Mouse (Mus musculus) layer of hippocampus, postnatal 36 days (tissue): ENCODE measurements around the gene Sh3bp1. TPM values are rescaled to one million over a fixed set of nuclear protein-coding genes. Genes with fewer than 3 reads are reported as not detected.
A peak's percentile ranks its signal among the peaks of the same experiment; 100 is the strongest.

Experiments
- DNase-seq, 2 experiments: peaks; one replicate each; pipeline ENCODE4 v3.0.0; 2022
- microRNA-seq, 2 experiments: library from miRNA; unstranded; fragments of <30 nt; microRNA quantifications; one replicate each; pipeline ENCODE4 v1.2.0; 2021
- total RNA-seq, 2 experiments: library from RNA; stranded (reverse); gene quantifications; 2 replicates each; pipeline ENCODE4 v1.2.3; 2021

The Sh3bp1 gene
- total RNA-seq, 2 experiments from 2014 or later, result 32.0 to 33.3 TPM

DNA sequence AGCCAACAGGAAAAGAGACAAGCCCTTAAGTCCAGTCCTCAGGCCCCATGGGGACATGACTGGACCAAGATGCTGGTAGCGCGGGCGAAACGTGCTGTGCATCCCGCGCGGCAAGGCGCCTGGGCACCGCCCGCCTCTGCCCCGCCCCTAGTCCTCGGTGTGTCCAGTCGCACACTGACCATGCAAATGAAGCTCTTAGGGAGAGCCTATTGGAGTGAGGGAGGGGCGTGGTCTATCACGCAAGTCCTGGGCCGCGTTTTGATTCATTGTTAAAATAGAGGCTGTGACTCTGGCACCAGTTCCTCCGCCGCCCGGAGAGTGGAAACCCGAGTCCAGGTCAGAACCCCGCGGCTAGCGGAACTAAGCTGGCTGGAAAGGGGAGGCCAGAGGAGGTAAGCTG is 48.1 kb downstream of the Sh3bp1 start, which contains the start of gene Triobp:
Triobp (plus strand) TSS at position 68 of the 400 bp plus-strand sequence.
- peak; percentile 75 to 78 for DNase-seq

GRCm38 (mm10) chr15:78948152-78948725 is 48.7 kb downstream of the Sh3bp1 start:
- no peak for DNase-seq

- DNase-seq, result no peak
These were observed 49.3 kb downstream of the Sh3bp1 start for GRCm38 (mm10) chr15:78948883-78949282.

- DNase-seq, result no peak
These were observed 56.1 kb downstream of the Sh3bp1 start for GRCm38 (mm10) chr15:78955663-78956062.

DNA sequence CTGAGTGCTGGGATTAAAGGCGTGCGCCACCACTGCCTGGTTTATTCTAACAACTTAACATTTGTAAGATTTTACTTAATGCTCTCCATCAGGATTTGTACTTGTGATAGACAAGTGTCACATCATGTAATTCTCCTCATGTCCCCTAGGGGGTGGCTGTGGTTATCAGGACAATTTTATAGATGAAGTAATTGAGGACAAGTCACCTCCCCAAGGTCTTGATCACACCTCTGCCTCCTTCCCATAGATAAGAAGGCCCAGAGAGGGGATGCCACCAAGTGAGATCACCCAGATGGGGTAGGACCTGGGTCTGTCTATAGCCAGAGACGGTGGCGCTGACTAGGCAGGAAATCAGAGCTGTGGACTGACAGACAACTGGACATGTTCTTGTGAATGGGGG is 56.8 kb downstream of the Sh3bp1 start:
- DNase-seq, result no peak

DNA sequence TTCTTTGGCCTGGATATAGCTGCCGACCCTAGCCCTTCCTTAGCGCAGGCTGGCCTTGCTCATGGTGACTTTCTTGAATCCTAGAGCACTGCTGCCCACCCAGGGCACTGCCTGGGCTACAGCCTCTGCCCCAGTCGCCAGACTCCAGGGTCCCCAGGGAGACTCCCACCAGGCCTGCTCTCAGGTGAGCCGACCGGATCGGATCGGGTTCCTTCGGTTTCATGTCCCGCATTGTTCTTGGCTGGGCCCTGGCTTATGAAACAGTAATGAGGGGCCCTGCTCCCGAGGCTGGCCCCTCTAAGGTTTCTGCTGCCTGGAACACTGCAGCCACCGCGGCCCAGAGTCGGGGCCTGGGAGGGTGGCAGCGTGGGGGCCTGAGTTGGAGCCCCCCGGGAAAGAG is 57.5 kb downstream of the Sh3bp1 start:
- DNase-seq, result no peak

GRCm38 (mm10) chr15:78959537-78959936 is 60.0 kb downstream of the Sh3bp1 start:
- no peak for DNase-seq

- no peak for DNase-seq
These were observed 60.5 kb downstream of the Sh3bp1 start for GRCm38 (mm10) chr15:78960088-78960487.

Small RNA genes within 50 kb of the gene (microRNA-seq; reads per million reads assigned to microRNA genes)
- 0.30 to 0.63 reads per million in 2 experiments for gene Mir6955

Other genes starting within 250 kb of the Sh3bp1 start
- 100 to 1,000 TPM; 181 to 207 TPM for gene Elfn2, start 181.0 kb upstream of the Sh3bp1 start, total RNA-seq
- 1 to 10 TPM; 5.4 to 6.2 TPM for gene Mfng, start 126.3 kb upstream of the Sh3bp1 start, total RNA-seq
- 1 to 10 TPM; 5.1 to 5.8 TPM for gene Card10, start 96.7 kb upstream of the Sh3bp1 start, total RNA-seq
- gene Cdc42ep1, start 57.1 kb upstream of the Sh3bp1 start, total RNA-seq, result 10 to 100 TPM; 12.4 to 13.2 TPM
- gene Lgals2, start 44.2 kb upstream of the Sh3bp1 start, total RNA-seq, result not detected
- 10 to 100 TPM; 56.2 to 58.6 TPM for gene Gga1, start 22.6 kb upstream of the Sh3bp1 start, total RNA-seq
- under 1 TPM in 1 of 2 experiments, not detected in 1; 0.33 TPM for gene Gm49510, start 101 bp upstream of the Sh3bp1 start, total RNA-seq
- gene Pdxp, start 14.2 kb downstream of the Sh3bp1 start, total RNA-seq, result 100 to 1,000 TPM; 171 to 176 TPM
- 10 to 100 TPM; 18.2 to 19.2 TPM for gene Lgals1, start 27.0 kb downstream of the Sh3bp1 start, total RNA-seq
- 10 to 100 TPM; 36.7 to 39.5 TPM for gene Nol12, start 35.2 kb downstream of the Sh3bp1 start, total RNA-seq
- 10 to 100 TPM in 1 of 2 experiments, 1 to 10 TPM in 1; 7.7 to 12.7 TPM for gene Triobp, start 48.0 kb downstream of the Sh3bp1 start, total RNA-seq
- gene H1f0, start 128.7 kb downstream of the Sh3bp1 start, total RNA-seq, result 10 to 100 TPM; 88.9 to 89.5 TPM
- gene Galr3, start 142.1 kb downstream of the Sh3bp1 start, total RNA-seq, result not detected
- gene Ankrd54, start 163.1 kb downstream of the Sh3bp1 start, total RNA-seq, result 10 to 100 TPM; 17.6 to 20.7 TPM
- gene Eif3l, start 175.4 kb downstream of the Sh3bp1 start, total RNA-seq, result 10 to 100 TPM; 69.4 to 74.8 TPM
- gene Micall1, start 209.1 kb downstream of the Sh3bp1 start, total RNA-seq, result 10 to 100 TPM; 33.1 to 34.5 TPM
- 100 to 1,000 TPM in 1 of 2 experiments, 10 to 100 TPM in 1; 98.9 to 101 TPM for gene Polr2f, start 241.2 kb downstream of the Sh3bp1 start, total RNA-seq
- gene 1700088E04Rik, start 241.5 kb downstream of the Sh3bp1 start, total RNA-seq, result 1 to 10 TPM; 8.9 to 9.3 TPM